Mouse (Mus musculus) C2C12 (cell line): ENCODE measurements at regions not wholly inside any gene's neighbourhood (a gene's known extent, or its start where the extent isn't known, plus 50 kb on each side); places are given as distances from the start of the nearest gene placed in this dataset.

Experiments
- CEBPB ChIP-seq: IDR thresholded peaks from one replicate; pipeline ENCODE4 v1.6.1; 2011; ENCODE audit warnings: low read depth, mild to moderate bottlenecking, control low read depth, moderate library complexity
- CTCF ChIP-seq: IDR thresholded peaks from one replicate; pipeline ENCODE4 v1.5.1; 2011; ENCODE audit not compliant: control insufficient read depth, insufficient read depth, insufficient read length
- MAX ChIP-seq: IDR thresholded peaks from one replicate; pipeline ENCODE4 v1.6.1; 2011; ENCODE audit warnings: mild to moderate bottlenecking, control low read depth
- MYOD1 ChIP-seq: IDR thresholded peaks from one replicate; pipeline ENCODE4 v1.6.1; 2011; ENCODE audit warnings: low read depth; ENCODE audit not compliant: control insufficient read depth, insufficient read length
- MYOG ChIP-seq: IDR thresholded peaks from one replicate; pipeline ENCODE4 v1.6.1; 2011; ENCODE audit not compliant: control insufficient read depth, insufficient read length; ENCODE audit errors: extremely low read depth
- USF1 ChIP-seq: IDR thresholded peaks from one replicate; pipeline ENCODE4 v1.6.1; 2011; ENCODE audit warnings: low read depth, mild to moderate bottlenecking, control low read depth, moderate library complexity

GRCm38 (mm10) chr6:52415341-52415946, 102.1 kb downstream of the Evx1 start:
- no peak for TF ChIP-seq CTCF
- TF ChIP-seq CEBPB: no peak
- TF ChIP-seq MAX: no peak
- no peak for TF ChIP-seq USF1
- no peak for TF ChIP-seq MYOD1
- no peak for TF ChIP-seq MYOG
